Mouse (Mus musculus) heart, adult 18-20 months (tissue): Measurements from ENCODE around the gene Dgkz. TPM values are rescaled to one million over a fixed set of nuclear protein-coding genes. Genes with fewer than 3 reads are reported as not detected.
A peak's percentile ranks its signal among the peaks of the same experiment; 100 is the strongest.

ENCODE experiments used
- DNase-seq, 2 experiments: peaks; one replicate each; pipeline ENCODE4 v3.0.0; 2021 to 2022; ENCODE audit warnings: mixed read lengths in 1 of 2
- total RNA-seq, 2 experiments: library from RNA; stranded (reverse); gene quantifications; 2 replicates each; pipeline ENCODE4 v1.2.3; 2021

Dgkz gene
- total RNA-seq, 2 experiments from 2014 or later, result 33.8 to 35.9 TPM

- DNase-seq, result no peak
These were observed 40.7 kb downstream of the Dgkz start for GRCm38 (mm10) chr2:91934826-91935525.

- DNase-seq, result no peak
These were observed 41.6 kb downstream of the Dgkz start for GRCm38 (mm10) chr2:91934016-91934415.

GRCm38 (mm10) chr2:91933471-91933870 is 42.2 kb downstream of the Dgkz start:
- no peak for DNase-seq

- no peak for DNase-seq
These were observed 42.8 kb downstream of the Dgkz start for GRCm38 (mm10) chr2:91932737-91933350.

GRCm38 (mm10) chr2:91932160-91932711 is 43.4 kb downstream of the Dgkz start, which contains the start of gene Mdk:
Gene Mdk, minus strand, starts transcription at chr2:91932297.
- no peak for DNase-seq

GRCm38 (mm10) chr2:91931328-91932159 is 44.1 kb downstream of the Dgkz start:
- no peak for DNase-seq

GRCm38 (mm10) chr2:91930761-91931291 is 44.8 kb downstream of the Dgkz start:
- DNase-seq, result no peak

- peak; percentile 57 to 80 for DNase-seq
These were observed 45.7 kb downstream of the Dgkz start for GRCm38 (mm10) chr2:91929936-91930335.

- DNase-seq, result no peak
These were observed 46.2 kb downstream of the Dgkz start for GRCm38 (mm10) chr2:91929455-91929854.

GRCm38 (mm10) chr2:91928534-91929350 is 46.9 kb downstream of the Dgkz start:
- no peak for DNase-seq

- DNase-seq, result peak; percentile 71 to 83
These were observed 47.7 kb downstream of the Dgkz start for GRCm38 (mm10) chr2:91927826-91928533.

- DNase-seq, result no peak
These were observed 48.7 kb downstream of the Dgkz start, which contains the start of gene Chrm4 for GRCm38 (mm10) chr2:91926949-91927348. Gene Chrm4, plus strand, starts transcription at chr2:91927249.

GRCm38 (mm10) chr2:91925442-91925841 is 50.2 kb downstream of the Dgkz start:
- DNase-seq, result no peak

- DNase-seq, result no peak
These were observed 50.9 kb downstream of the Dgkz start for GRCm38 (mm10) chr2:91924726-91925125.

- DNase-seq, result peak; percentile 52 to 58
These were observed 52.0 kb downstream of the Dgkz start for GRCm38 (mm10) chr2:91923415-91924337.

GRCm38 (mm10) chr2:91922586-91923414 is 52.9 kb downstream of the Dgkz start:
- no peak for DNase-seq

- DNase-seq, result peak in 1 of 2 experiments; percentile 48
These were observed 53.7 kb downstream of the Dgkz start for GRCm38 (mm10) chr2:91921790-91922570.
